Mouse (Mus musculus) kidney, embryonic 15.5 days (tissue): ENCODE measurements around the gene 3110018I06Rik. TPM values are rescaled to one million over a fixed set of nuclear protein-coding genes. Genes with fewer than 3 reads are reported as not detected.

Source experiments
- ATAC-seq: fragments of 200-750 bp; cut with Nextera tagmentation; replicated peaks from 2 replicates; pipeline ENCODE4 v1.8.0; 2017; ENCODE audit warnings: moderate TSS enrichment; ENCODE audit not compliant: low FRiP score
- H3K27ac ChIP-seq: fragments of 300-500 bp; sonication (generic); 2 replicates; pipeline ENCODE4 v1.5.1; 2015; ENCODE audit warnings: mild to moderate bottlenecking, inconsistent platforms
- H3K27me3 ChIP-seq: fragments of 300-500 bp; sonication (generic); 2 replicates; pipeline ENCODE4 v1.6.1; 2015; ENCODE audit warnings: inconsistent platforms
- H3K36me3 ChIP-seq: fragments of 300-500 bp; sonication (generic); 2 replicates; pipeline ENCODE4 v1.6.1; 2015; ENCODE audit warnings: inconsistent platforms
- H3K4me1 ChIP-seq: fragments of 300-500 bp; sonication (generic); 2 replicates; pipeline ENCODE4 v1.6.1; 2015; ENCODE audit warnings: inconsistent platforms
- H3K4me2 ChIP-seq: fragments of 300-500 bp; sonication (generic); 2 replicates; pipeline ENCODE4 v1.6.1; 2015; ENCODE audit warnings: moderate library complexity, mild to moderate bottlenecking, inconsistent platforms
- H3K4me3 ChIP-seq: fragments of 300-500 bp; sonication (generic); replicated peaks from 2 replicates; pipeline ENCODE4 v1.5.1; 2015; ENCODE audit warnings: mild to moderate bottlenecking, inconsistent platforms
- H3K9ac ChIP-seq: fragments of 300-500 bp; sonication (generic); 2 replicates; pipeline ENCODE4 v1.6.1; 2015; ENCODE audit warnings: mild to moderate bottlenecking, inconsistent platforms
- H3K9me3 ChIP-seq: fragments of 300-500 bp; sonication (generic); replicated peaks from 2 replicates; pipeline ENCODE4 v1.6.1; 2016; ENCODE audit warnings: inconsistent platforms
- WGBS: fragments of 180-500 bp; shearing (Covaris S2); methylation state at CpG from one replicate; pipeline ENCODE4 v1.1.7; 2015; ENCODE audit warnings: mixed read lengths; 5-methylcytosine and 5-hydroxymethylcytosine counted together
- polyA plus RNA-seq: library from polyadenylated mRNA; unstranded; fragments of >200 nt; fragmentation: Nextera tagmentation; extraction: Ambion mirVana; gene quantifications from 2 replicates; pipeline ENCODE4 v1.2.1, GENCODE M21; 2015

The 3110018I06Rik gene
- polyA plus RNA-seq, result not detected in 2 replicates

DNA sequence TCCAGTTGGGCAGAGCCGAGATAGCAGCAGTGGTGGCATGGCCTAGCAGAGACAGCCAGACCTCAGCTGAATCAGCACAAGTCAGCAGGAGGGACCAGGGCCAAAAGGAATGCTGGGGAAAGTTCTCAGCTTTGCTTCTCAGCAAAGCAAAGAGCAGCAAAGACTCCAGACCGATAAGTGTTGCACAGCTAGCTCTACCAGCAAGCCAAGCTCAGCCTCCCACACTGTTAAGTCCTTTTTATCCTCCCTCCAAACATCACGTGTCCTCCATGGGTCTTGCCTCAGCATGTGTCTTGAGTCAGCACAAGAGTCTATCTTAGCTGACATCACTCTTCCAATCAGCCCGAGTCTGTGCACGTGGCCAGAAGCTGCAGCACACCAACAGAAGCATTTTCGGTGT lies at the start of gene 3110018I06Rik:
Gene 3110018I06Rik, plus strand, starts transcription at position 262 of the 400 bp plus-strand sequence.
- no peak within 1 kb of the TSS for H3K4me3 ChIP-seq
- H3K4me1 ChIP-seq, result no peaks in the 10 kb centered on the region
- no peaks in the 10 kb centered on the region for H3K9me3 ChIP-seq
- H3K4me2 ChIP-seq, result no peak within 1 kb of the TSS
- H3K36me3 ChIP-seq, result no peaks in the 10 kb centered on the region
- H3K27me3 ChIP-seq, result no peaks in the 10 kb centered on the region
- H3K9ac ChIP-seq, result no peak within 1 kb of the TSS
- ATAC-seq, result no peak
- H3K27ac ChIP-seq, result no peak within 1 kb of the TSS
- 86% methylated on average over 6 of the region's 6 CpGs for WGBS

- Histone ChIP-seq H3K4me1 (no peaks in the 10 kb centered on the region), H3K9ac (no peak overlapping the region), H3K4me2 (no peak overlapping the region), H3K36me3 (no peaks in the 10 kb centered on the region), H3K4me3 (no peak overlapping the region), H3K27me3 (no peaks in the 10 kb centered on the region), H3K27ac (no peak overlapping the region), H3K9me3 (no peaks in the 10 kb centered on the region)
- 90% methylated on average over 7 of the region's 7 CpGs for WGBS
- ATAC-seq, result no peak
Observed at GRCm38 (mm10) chr12:107444681-107445080, 43.8 kb upstream of the 3110018I06Rik start.

DNA sequence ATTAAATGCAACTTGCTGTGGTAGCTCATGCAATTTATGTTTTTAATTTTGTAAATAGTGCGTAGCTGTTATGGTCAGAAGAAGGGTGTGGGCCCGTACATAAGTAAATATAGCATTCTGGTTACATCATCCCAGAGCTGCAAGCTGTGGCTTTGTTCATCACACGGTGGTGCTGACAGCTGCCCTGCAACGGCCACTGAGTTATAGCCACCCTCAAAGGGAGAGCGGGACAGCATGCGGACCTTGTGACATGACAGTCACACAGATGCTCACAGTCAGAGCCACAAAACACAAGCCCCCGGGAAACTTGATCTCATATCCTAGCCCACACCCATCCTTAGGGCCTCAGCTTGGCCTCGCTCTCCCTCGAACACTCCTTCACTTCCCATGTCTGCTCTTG lies 30.6 kb upstream of the 3110018I06Rik start:
- Histone ChIP-seq H3K27ac (no peak overlapping the region), H3K36me3 (no peaks in the 10 kb centered on the region), H3K4me2 (no peak overlapping the region), H3K9ac (no peak overlapping the region), H3K4me1 (no peaks in the 10 kb centered on the region), H3K4me3 (no peak overlapping the region), H3K27me3 (no peaks in the 10 kb centered on the region), H3K9me3 (no peaks in the 10 kb centered on the region)
- WGBS, result 47% methylated on average over 9 of the region's 9 CpGs
- ATAC-seq, result no peak

DNA sequence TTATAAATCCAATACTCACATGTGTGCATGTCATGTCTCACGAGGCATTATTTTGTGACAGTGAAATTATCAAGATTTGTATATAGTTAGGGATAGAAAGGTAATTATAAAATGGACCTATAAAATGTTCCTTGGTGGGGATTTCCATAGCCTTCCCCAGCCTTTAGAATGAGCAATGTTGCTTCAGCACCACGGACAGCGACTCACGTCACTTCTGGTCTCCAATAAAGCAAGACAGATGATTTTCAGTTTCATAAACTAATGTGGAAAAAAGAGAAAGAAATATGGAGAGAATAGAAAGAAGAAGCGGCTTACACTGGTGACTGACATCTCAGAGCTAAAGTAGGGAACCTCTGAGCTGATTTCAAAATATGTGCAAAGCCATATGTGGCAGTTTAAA lies 23.7 kb upstream of the 3110018I06Rik start:
- Histone ChIP-seq H3K4me3 (no peak overlapping the region), H3K9ac (no peak overlapping the region), H3K27me3 (no peaks in the 10 kb centered on the region), H3K36me3 (no peaks in the 10 kb centered on the region), H3K4me1 (no peaks in the 10 kb centered on the region), H3K27ac (no peak overlapping the region), H3K4me2 (no peak overlapping the region), H3K9me3 (no peaks in the 10 kb centered on the region)
- 10% methylated on average over 5 of the region's 5 CpGs for WGBS
- no peak for ATAC-seq

DNA sequence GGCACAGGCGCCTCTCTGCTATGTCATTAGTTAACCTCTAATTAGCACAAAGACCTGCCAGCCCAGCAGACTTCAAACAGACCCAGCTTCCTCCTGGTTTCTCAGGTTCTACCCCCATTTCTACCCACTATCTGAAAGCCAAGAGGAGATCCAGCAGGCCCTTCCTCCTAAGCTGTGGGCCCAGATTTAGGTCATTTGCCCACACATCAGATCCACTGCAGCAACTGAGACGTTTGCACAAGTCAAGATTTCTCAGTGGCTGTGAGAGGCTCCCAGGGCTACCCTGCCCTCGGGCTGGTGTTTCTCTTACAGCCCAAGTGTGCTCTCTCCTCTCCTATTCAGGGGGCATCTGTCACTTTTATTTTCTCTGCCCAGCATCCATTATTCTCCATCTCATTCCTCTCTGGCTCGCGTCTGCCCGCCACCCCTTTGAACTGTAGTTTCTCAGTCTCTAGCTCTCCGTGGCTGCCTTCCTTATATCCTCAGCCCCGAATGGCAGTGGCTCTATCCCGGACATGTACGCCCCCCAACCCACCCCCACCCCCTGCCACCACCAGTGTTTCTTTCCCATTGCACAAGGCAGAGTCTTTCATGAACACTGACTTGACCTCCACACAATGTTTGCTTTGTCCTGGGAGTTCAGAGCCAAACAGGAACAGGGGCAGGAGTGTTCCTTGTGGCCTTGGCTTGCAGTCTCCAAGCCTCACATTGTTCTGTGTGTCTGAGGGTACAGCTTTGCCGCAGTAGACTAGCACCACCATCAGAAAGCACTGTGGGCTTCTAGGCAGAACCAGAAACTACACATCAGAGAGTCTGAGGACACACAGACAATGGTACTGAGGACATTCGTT lies 11.8 kb upstream of the 3110018I06Rik start:
- no peaks in the 10 kb centered on the region for H3K27me3 ChIP-seq
- H3K27ac ChIP-seq, result no peak overlapping the region
- H3K4me1 ChIP-seq, result no peaks in the 10 kb centered on the region
- no peaks in the 10 kb centered on the region for H3K9me3 ChIP-seq
- 61% methylated on average over 12 of the region's 12 CpGs for WGBS
- no peak overlapping the region for H3K4me3 ChIP-seq
- no peaks in the 10 kb centered on the region for H3K36me3 ChIP-seq
- no peak overlapping the region for H3K9ac ChIP-seq
- ATAC-seq, result no peak
- H3K4me2 ChIP-seq, result no peak overlapping the region

DNA sequence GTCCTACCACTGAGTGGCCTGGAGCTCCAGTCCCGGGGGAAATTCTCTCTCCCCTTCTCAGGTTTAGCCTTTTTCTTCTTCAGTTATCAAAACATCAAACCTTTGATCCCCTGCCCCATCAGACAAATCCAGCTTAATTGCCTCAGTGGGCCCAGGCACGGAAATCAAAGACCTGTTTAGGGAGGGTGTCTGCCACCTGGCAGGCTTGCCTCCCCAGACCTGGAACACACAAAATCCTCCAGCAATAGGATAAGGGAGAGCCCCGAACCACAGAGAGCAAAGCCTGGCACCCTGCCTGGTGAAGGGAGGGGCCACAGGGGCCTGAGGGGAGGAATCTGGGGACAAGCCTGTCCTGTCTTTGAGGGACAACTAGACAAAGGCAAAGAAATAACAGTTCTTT lies 9.1 kb upstream of the 3110018I06Rik start:
- Histone ChIP-seq H3K4me1 (no peaks in the 10 kb centered on the region), H3K4me2 (no peak overlapping the region), H3K27me3 (no peaks in the 10 kb centered on the region), H3K9me3 (no peaks in the 10 kb centered on the region), H3K36me3 (no peaks in the 10 kb centered on the region), H3K9ac (no peak overlapping the region), H3K27ac (no peak overlapping the region), H3K4me3 (no peak overlapping the region)
- no peak for ATAC-seq
- WGBS, result 12% methylated on average over 3 of the region's 3 CpGs

DNA sequence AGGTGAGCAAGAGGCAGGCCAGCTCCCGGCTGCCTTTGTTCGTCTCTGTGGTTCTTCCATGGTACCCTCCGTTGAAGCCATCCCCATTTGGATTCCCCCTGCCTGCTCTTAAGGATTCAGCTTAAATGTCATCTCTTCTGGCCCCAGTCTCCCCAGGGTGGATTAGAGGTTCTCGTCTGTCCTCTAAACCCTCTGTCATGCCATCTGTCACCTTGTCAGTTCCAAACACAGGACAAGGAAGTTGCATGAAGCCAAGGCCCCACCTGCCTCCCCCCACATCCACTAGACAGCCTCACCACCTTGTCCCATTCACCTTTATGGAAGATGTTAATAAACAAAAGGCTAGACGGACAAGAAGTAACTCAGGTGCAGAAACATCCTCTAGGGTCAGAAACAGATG lies 5.4 kb upstream of the 3110018I06Rik start:
- Histone ChIP-seq H3K27ac (no peak overlapping the region), H3K4me1 (no peaks in the 10 kb centered on the region), H3K4me2 (no peak overlapping the region), H3K9ac (no peak overlapping the region), H3K27me3 (no peaks in the 10 kb centered on the region), H3K36me3 (no peaks in the 10 kb centered on the region), H3K9me3 (no peaks in the 10 kb centered on the region), H3K4me3 (no peak overlapping the region)
- WGBS, result 73% methylated on average over 5 of the region's 5 CpGs
- no peak for ATAC-seq

- Histone ChIP-seq H3K27me3 (no peaks in the 10 kb centered on the region), H3K9ac (no peak overlapping the region), H3K4me3 (no peak overlapping the region), H3K27ac (no peak overlapping the region), H3K36me3 (no peaks in the 10 kb centered on the region), H3K9me3 (no peaks in the 10 kb centered on the region), H3K4me1 (no peaks in the 10 kb centered on the region), H3K4me2 (no peak overlapping the region)
- WGBS, result 60% methylated on average over 1 of the region's 1 CpGs
- ATAC-seq, result no peak
Observed at GRCm38 (mm10) chr12:107491344-107491743, 2.9 kb downstream of the 3110018I06Rik start.

- no peak overlapping the region for H3K4me2 ChIP-seq
- H3K36me3 ChIP-seq, result no peaks in the 10 kb centered on the region
- H3K27me3 ChIP-seq, result no peaks in the 10 kb centered on the region
- no peak overlapping the region for H3K9ac ChIP-seq
- no peak overlapping the region for H3K27ac ChIP-seq
- no peaks in the 10 kb centered on the region for H3K9me3 ChIP-seq
- no peak for ATAC-seq
- no peaks in the 10 kb centered on the region for H3K4me1 ChIP-seq
- 75% methylated on average over 5 of the region's 5 CpGs for WGBS
- H3K4me3 ChIP-seq, result no peak overlapping the region
Observed at GRCm38 (mm10) chr12:107496924-107497323, 8.5 kb downstream of the 3110018I06Rik start.

DNA sequence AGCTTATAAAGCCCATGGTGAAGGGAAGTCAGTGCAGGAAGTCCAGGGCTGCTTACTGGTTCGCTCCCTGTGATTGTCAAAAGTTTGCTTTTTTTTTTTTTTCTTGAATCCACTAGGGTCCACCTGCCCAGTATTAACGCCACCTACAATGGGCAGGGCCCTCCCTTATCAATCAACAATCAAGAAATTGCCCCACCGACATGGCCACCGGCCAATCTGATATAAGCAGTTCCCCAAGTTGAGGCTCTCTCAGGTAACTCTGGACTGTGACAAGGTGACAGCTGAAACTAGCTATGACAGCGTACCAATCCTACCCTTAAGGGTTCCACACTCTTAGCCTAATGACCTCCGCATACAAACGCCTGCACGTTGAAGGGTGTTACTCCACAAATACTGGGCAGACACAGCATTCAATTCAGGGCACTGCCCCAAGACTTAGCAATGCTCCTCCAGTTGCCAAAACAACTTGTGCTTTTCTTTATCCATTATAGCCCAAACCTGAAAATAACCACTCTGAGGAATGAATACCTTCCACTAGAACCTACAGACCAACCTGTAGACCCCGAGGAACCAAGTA lies 21.3 kb downstream of the 3110018I06Rik start:
- no peak overlapping the region for H3K27ac ChIP-seq
- no peak for ATAC-seq
- no peaks in the 10 kb centered on the region for H3K27me3 ChIP-seq
- H3K4me1 ChIP-seq, result no peaks in the 10 kb centered on the region
- no peak overlapping the region for H3K4me2 ChIP-seq
- H3K9ac ChIP-seq, result no peak overlapping the region
- H3K9me3 ChIP-seq, result no peaks in the 10 kb centered on the region
- no peaks in the 10 kb centered on the region for H3K36me3 ChIP-seq
- 78% methylated on average over 9 of the region's 9 CpGs for WGBS
- no peak overlapping the region for H3K4me3 ChIP-seq

DNA sequence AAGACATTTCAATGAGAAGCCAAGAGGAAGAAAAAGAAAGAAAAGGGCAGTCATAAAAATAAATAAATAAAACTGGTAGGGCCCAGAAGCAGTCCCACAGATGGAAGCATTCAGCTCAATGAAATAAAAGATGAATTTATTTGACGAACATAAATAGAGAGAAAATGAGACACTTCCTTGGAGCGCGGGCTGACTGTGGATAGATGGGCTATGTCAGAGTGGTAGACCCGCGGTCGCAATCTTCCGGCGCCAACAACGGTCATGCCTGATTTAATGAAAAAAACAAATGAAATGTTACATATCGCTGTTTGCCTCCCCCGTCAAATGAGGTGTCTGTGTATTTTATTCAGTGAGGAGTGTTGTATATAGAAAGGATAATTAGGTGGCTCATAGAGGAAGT lies 22.7 kb downstream of the 3110018I06Rik start:
- 91% methylated on average over 11 of the region's 11 CpGs for WGBS
- H3K9ac ChIP-seq, result no peak overlapping the region
- no peaks in the 10 kb centered on the region; the same call in 1 of the 2 replicates for H3K4me1 ChIP-seq
- H3K27me3 ChIP-seq, result no peaks in the 10 kb centered on the region
- H3K27ac ChIP-seq, result no peak overlapping the region
- no peaks in the 10 kb centered on the region for H3K36me3 ChIP-seq
- no peak overlapping the region for H3K4me2 ChIP-seq
- H3K9me3 ChIP-seq, result no peaks in the 10 kb centered on the region
- no peak for ATAC-seq
- no peak overlapping the region for H3K4me3 ChIP-seq

GRCm38 (mm10) chr12:107516265-107517217 lies 28.1 kb downstream of the 3110018I06Rik start:
- Histone ChIP-seq H3K36me3 (no peaks in the 10 kb centered on the region), H3K27ac (no peak overlapping the region), H3K9ac (no peak overlapping the region), H3K27me3 (no peaks in the 10 kb centered on the region), H3K4me2 (no peak overlapping the region), H3K9me3 (no peaks in the 10 kb centered on the region), H3K4me3 (no peak overlapping the region), H3K4me1 (peaks cover 7% of the 10 kb centered on the region; the same call in 1 of the 2 replicates)
- ATAC-seq, result peak; percentile 56; the same call in 1 of the 2 replicates
- 23% methylated on average over 11 of the region's 11 CpGs for WGBS
